Mouse (Mus musculus) ES-E14 (cell line): ENCODE data around the gene C2cd4c.

ENCODE experiments used
- MAFK ChIP-seq: IDR thresholded peaks from 2 replicates; pipeline ENCODE4 v1.6.1; 2014; ENCODE audit warnings: mild to moderate bottlenecking, low read depth, low read length, inconsistent platforms; ENCODE audit not compliant: insufficient read depth
- ZC3H11A ChIP-seq: IDR thresholded peaks from 2 replicates; pipeline ENCODE4 v1.6.1; 2012; ENCODE audit warnings: low read depth, mild to moderate bottlenecking, inconsistent platforms, low read length, borderline replicate concordance

- TF ChIP-seq MAFK (no peak), ZC3H11A (no peak)
Observed at GRCm38 (mm10) chr10:79575754-79576153, 38.1 kb downstream of the C2cd4c start.
